Mouse (Mus musculus) splenic B cell, adult 2 months (primary cell): Measurements from ENCODE around the gene Gpr84.
"Not testable (repeated sequence)": the region's sequence is repeated elsewhere in the genome, so short reads cannot be mapped to it uniquely, and the experiment has no call there.

Experiments
- DNase-seq: peaks from one replicate; pipeline ENCODE4 v3.0.0-alpha.2; 2011; ENCODE audit warnings: low read depth, low spot score
- H3K27me3 ChIP-seq: 2 replicates; pipeline ENCODE4 v1.6.1; 2012; ENCODE audit warnings: mild to moderate bottlenecking, low read length, moderate library complexity, mixed read lengths; ENCODE audit not compliant: control insufficient read depth, poor library complexity, insufficient read depth, severe bottlenecking
- H3K36me3 ChIP-seq: 2 replicates; pipeline ENCODE4 v1.6.1; 2012; ENCODE audit warnings: mild to moderate bottlenecking, low read length, moderate library complexity, mixed read lengths; ENCODE audit not compliant: control insufficient read depth, poor library complexity, insufficient read depth, severe bottlenecking

Gpr84 gene

GRCm38 (mm10) chr15:103293375-103293774, 17.0 kb downstream of the Gpr84 start:
- Histone ChIP-seq H3K27me3 (no peaks in the 10 kb centered on the region), H3K36me3 (peaks cover 7% of the 10 kb centered on the region; the same call in 1 of the 2 replicates)
- no peak for DNase-seq

GRCm38 (mm10) chr15:103292673-103293345, 17.6 kb downstream of the Gpr84 start:
- H3K27me3 ChIP-seq, result no peaks in the 10 kb centered on the region
- no peak for DNase-seq
- H3K36me3 ChIP-seq, result peaks cover 7% of the 10 kb centered on the region; the same call in 1 of the 2 replicates

GRCm38 (mm10) chr15:103290843-103291242, 19.6 kb downstream of the Gpr84 start:
- H3K27me3 ChIP-seq, result no peaks in the 10 kb centered on the region
- H3K36me3 ChIP-seq, result peaks cover 4% of the 10 kb centered on the region; the same call in 1 of the 2 replicates
- DNase-seq, result no peak

- peaks cover 4% of the 10 kb centered on the region; the same call in 1 of the 2 replicates for H3K36me3 ChIP-seq
- H3K27me3 ChIP-seq, result no peaks in the 10 kb centered on the region
- no peak for DNase-seq
Measured at GRCm38 (mm10) chr15:103290417-103290816, 20.0 kb downstream of the Gpr84 start.

- Histone ChIP-seq H3K27me3 (no peaks in the 10 kb centered on the region), H3K36me3 (peaks cover 4% of the 10 kb centered on the region; the same call in 1 of the 2 replicates)
- DNase-seq, result no peak
Measured at GRCm38 (mm10) chr15:103289600-103289999, 20.8 kb downstream of the Gpr84 start.

- no peaks in the 10 kb centered on the region; the same call in 1 of the 2 replicates for H3K36me3 ChIP-seq
- H3K27me3 ChIP-seq, result no peaks in the 10 kb centered on the region
- DNase-seq, result no peak
Measured at GRCm38 (mm10) chr15:103285778-103286417, 24.5 kb downstream of the Gpr84 start.

GRCm38 (mm10) chr15:103284647-103285046, 25.8 kb downstream of the Gpr84 start:
- H3K27me3 ChIP-seq, result no peaks in the 10 kb centered on the region
- no peaks in the 10 kb centered on the region; the same call in 1 of the 2 replicates for H3K36me3 ChIP-seq
- DNase-seq, result no peak

GRCm38 (mm10) chr15:103284066-103284465, 26.3 kb downstream of the Gpr84 start:
- no peaks in the 10 kb centered on the region for H3K36me3 ChIP-seq
- DNase-seq, result peak; percentile 70
- H3K27me3 ChIP-seq, result no peaks in the 10 kb centered on the region

GRCm38 (mm10) chr15:103281465-103282205, 28.8 kb downstream of the Gpr84 start:
- Histone ChIP-seq H3K27me3 (no peaks in the 10 kb centered on the region), H3K36me3 (no peaks in the 10 kb centered on the region)
- no peak for DNase-seq

GRCm38 (mm10) chr15:103280817-103281464, 29.5 kb downstream of the Gpr84 start:
- Histone ChIP-seq H3K36me3 (no peaks in the 10 kb centered on the region), H3K27me3 (no peaks in the 10 kb centered on the region)
- peak; percentile 72 for DNase-seq

- Histone ChIP-seq H3K36me3 (no peaks in the 10 kb centered on the region), H3K27me3 (no peaks in the 10 kb centered on the region)
- DNase-seq, result peak; percentile 71
Measured at GRCm38 (mm10) chr15:103279750-103280149, 30.7 kb downstream of the Gpr84 start.

- Histone ChIP-seq H3K27me3 (no peaks in the 10 kb centered on the region), H3K36me3 (no peaks in the 10 kb centered on the region)
- DNase-seq, result no peak
Measured at GRCm38 (mm10) chr15:103277949-103278348, 32.5 kb downstream of the Gpr84 start.

- DNase-seq, H3K36me3 ChIP-seq, H3K27me3 ChIP-seq: not testable (repeated sequence)
Measured at GRCm38 (mm10) chr15:103275943-103276342, 34.5 kb downstream of the Gpr84 start.

- Histone ChIP-seq H3K27me3 (no peaks in the 10 kb centered on the region), H3K36me3 (no peaks in the 10 kb centered on the region)
- DNase-seq, result peak; percentile 98
Measured at GRCm38 (mm10) chr15:103272419-103273279, 37.8 kb downstream of the Gpr84 start, which contains the start of gene Copz1. Copz1 (plus strand) TSS chr15:103272714.
